Mouse (Mus musculus) megakaryocyte, adult 5-6 weeks (primary cell): Measurements from ENCODE around the gene Sdk1. TPM values are rescaled to one million over a fixed set of nuclear protein-coding genes. Genes with fewer than 3 reads are reported as not detected.
A peak's percentile ranks its signal among the peaks of the same experiment; 100 is the strongest.

Source experiments
- ATAC-seq: 2 replicates; pipeline ENCODE4 v1.8.0; 2016; ENCODE audit warnings: mild to moderate bottlenecking, inconsistent platforms; ENCODE audit not compliant: poor library complexity, severe bottlenecking
- total RNA-seq, 2 experiments: library from RNA; stranded (forward) in 1 of 2; stranded (reverse) in 1 of 2; fragments of 153-499, 151-499 nt in 1 of 2; fragments of 221-1000, 200-1000 nt in 1 of 2; gene quantifications; 2 replicates each; pipeline versions ENCODE4 v1.2.3 to v1.2.4; 2015 to 2017

The Sdk1 gene
- total RNA-seq (2015): 0.16 TPM in 1 of 2 replicates, not detected in the other
- total RNA-seq (2017): not detected in 2 replicates

DNA sequence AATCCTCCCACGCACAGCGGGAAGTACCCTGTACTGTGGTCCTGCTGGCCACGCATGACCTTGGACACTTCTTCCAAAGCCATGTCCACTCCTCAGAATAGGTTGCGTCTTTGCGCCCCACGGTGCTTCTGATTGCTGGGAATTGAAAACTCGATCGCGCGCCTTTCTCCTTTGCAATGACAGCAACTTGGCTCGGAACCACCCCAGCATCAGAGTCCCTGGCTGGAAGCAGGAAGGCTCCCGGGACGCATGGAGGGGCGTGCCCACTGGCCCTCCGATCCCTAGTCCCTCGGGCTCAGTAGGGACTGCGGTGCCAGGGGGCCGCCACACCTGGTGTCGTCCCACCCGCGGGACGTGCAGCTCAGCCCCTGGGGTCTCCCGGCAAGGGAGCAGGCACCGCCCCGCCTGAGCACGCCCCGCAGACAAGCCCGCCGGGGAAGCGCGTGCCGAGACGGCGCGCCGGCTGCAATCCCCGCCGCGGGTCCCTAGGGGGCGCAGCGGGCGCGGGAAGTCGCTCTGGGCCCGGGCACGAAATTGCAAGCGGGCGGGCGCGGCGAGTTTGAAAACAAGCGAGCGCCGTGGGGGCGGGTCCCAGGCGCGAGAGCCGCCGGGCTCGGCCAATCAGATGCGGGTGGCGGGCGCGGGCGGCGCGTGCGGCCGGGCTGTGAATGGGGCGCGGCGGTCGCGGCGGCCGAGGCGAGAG lies at the start of gene Sdk1:
Gene Sdk1 (plus strand): TSS at position 650 of the 703 bp plus-strand sequence.
- peak; percentile 94 for ATAC-seq

DNA sequence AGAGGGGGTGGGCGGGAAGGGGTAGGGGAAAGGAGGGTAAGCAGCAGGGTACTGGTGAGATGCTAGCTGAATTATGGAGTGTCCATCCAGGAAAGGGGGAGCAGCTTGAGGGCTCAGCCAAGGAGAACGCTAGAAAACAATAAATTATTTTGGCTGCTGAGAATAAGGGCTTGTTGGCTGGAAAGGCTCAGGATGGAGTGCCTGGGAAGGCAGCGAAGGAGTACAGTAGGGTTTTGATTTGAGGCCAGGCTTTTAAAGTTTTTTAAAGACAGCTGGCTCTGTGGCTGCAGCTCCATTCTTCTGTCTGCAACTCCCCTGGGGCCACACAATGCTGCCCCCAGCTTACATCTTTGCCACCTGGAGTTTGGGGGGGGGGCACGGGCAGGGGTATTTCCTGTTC lies 44.0 kb upstream of the Sdk1 start:
- no peak for ATAC-seq

DNA sequence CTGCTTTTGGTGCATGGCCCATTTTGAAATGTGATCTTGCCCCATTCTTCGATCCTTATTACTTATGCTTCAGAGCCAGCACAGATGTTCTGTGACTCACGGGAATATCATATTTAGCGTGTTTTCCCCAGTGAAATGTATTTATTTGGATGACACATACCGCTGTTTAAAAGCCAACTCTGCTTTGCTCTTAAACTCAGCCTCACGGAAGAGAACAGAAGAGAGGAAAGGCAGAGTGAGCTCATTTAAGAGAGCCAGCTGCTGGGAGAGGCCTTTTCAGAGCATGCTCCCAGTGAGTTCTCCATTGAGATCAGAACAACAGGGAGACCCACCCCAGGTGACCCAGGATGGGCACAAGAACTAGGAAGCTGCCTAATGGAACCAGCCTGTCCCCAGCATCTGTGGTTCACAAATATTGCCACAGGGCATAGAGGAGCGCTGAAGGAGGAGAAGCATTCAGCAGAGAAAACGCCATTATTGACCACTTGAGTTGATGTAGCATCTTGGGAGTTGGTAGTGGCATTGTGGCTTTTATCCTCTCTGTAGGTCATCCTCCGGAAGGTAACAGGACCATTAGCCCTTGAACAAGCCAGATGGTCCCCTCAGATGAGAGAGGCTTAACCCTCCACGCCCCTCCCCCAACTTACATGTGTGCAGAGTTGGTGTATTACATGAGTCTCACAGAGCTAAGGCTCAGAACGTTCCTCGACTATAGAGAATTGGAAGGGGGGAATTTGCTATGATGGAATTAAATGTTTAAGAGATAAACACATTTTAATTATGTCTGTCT lies 38.8 kb upstream of the Sdk1 start:
- ATAC-seq: no peak

DNA sequence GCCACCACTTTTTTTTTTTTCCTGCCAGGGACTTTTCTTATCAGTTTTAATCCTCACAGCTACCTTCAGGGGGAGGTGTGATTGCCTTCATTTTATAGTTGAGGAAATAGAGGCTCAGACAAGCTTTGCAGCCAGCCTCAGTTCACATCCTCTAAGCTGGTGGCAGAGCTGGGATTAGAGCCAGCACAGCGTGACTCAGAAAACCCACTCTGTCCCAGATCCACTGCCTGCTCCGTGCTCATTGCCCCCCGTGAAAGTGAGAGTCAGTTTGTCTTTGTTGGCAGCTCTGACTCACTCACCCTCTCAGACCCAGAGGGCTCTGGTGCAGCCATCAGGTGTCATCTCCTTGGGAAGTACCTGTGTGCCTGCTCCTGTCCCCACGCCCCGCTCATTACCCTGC lies 34.2 kb upstream of the Sdk1 start:
- ATAC-seq: no peak

DNA sequence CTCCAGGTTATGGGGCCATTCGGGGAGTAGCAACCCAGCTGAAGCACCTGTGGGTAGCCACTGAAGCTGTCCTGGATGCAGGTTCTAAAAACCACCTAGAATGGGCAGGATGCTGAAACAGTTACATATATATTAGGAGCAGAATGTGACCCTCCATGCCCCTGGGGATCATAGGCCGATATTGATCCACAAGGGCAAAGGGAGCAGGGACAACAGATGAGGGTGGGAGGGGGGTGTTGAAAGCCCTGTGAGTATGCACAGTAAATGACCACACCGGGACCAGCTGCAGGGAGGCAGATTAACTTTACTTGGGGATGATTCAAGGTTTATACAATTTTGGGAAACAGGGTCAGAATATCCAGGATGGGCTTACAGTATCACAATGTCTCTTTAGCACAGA lies 16.0 kb upstream of the Sdk1 start:
- ATAC-seq: no peak

DNA sequence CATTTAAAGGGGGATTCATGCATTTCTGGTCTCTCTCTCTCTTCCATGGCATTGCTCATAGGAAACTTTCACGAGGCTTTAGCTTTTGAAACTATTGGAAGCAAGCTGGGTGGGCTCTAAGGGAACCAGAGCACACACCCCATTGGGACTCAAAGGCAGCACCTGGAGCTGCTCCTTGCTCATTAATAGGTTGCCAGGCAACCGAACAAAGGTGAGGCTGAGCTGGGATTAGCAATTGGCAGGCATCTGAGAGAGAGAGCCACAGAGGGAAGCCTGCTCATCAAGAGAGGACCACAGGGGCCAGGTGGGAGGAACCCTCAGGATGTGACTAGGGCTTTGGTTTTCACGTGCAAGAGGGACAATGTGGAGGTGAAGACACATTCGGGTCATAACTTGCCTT lies 7.0 kb upstream of the Sdk1 start:
- ATAC-seq: no peak

DNA sequence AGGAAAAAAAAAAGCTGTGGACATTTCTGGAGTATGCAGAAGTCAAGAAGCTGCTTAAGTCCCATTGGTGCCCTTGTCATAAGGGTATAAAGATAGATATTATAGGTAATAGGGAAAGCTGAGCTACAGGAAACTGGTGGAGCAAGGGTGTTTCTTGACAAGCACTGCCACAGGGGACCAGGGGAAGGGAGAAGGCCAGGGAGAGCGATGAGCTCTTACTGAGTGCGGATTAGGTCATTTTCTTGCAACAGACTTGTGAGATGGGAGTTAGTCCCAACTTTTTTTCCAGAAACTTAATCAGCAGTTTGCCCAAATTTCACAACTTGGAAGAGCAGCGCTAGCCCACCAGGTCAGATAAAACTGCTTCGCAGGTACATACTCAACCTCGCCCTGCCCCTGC lies 1.9 kb upstream of the Sdk1 start:
- no peak for ATAC-seq

DNA sequence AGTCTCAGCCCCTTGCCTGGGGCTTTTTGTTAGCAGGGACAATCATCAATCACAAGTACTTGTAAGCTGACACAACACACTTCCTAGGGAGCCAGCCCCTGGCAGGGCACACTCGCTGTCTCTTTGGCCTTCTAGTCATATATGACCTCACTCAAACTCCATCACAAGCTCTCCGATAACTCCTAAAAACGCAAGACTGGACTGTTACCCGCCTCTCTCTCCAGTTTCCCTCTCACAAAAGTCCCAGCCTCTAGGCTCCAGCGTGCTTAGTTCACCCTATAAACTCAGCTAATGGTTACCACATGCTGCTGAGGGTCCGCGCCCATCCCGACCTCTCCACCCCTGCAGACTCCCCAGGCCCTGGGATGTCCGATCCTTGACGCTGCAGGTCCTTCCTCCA lies 849 bp upstream of the Sdk1 start:
- ATAC-seq: no peak

DNA sequence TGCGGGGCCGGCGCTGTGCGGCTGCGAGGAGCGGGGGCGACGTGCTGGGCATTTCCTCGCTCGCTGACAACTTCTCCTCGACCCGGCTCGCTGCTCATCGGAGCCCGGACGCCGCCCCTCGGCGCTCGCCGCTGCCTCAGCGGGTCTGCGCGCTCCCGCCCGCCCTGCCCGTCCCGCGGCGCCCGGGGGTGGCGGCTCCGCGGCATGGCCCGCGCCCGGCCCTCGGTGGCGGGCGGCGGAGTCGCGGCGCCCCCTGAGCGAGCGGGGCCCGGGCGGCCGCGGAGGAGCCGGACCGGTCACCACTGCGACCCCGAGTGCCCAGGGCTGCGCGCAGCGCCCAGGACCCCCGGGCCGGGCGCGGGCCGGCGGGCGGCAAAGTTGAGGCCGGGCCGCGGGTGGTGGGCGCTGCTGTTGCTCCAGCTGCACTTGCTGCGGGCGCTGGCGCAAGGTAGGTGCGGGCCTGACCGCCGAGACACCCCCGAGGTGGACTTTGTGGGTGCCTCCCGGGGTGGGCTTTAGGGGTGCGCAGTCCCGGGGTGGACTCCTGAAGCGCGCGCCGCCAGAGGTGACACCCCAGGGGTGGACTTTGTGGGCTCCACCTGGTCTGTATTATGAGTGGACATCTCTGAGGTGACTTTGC lies 475 bp downstream of the Sdk1 start:
- ATAC-seq: no peak

DNA sequence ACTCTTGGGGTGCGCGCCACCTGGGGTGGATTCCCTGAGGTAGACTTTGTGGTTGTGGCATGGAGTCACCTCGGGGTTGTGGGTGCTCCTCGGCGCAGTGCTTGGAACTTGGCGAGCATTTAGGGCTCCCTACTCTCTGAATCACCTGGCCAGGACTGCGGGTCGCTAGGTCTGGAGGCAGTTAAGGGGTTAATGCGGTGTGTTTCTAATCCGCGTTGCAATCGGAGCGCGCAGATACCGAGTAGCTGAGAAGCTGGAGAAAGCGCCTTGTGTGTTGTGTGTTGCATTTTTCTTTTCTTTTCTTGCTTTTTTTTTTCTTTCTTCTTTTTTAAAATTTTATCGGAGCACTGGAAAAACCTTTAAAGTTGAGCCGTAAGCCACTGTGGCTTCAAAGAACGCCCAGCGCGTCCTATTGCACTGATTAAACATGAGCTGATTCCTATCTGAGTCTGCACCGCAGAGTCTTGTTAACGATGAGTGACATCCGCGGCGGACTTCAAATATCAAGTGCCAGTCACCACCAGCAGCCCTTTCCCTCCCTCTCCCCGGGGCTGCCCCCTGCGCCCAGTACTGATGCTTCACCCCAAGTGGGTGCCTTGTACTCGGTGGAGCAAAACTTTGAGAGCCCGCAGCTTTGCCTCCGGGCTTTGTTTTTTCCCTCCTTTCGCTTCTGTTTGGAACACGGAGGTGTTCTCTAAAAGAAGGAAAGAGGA lies 2.1 kb downstream of the Sdk1 start:
- ATAC-seq: no peak

DNA sequence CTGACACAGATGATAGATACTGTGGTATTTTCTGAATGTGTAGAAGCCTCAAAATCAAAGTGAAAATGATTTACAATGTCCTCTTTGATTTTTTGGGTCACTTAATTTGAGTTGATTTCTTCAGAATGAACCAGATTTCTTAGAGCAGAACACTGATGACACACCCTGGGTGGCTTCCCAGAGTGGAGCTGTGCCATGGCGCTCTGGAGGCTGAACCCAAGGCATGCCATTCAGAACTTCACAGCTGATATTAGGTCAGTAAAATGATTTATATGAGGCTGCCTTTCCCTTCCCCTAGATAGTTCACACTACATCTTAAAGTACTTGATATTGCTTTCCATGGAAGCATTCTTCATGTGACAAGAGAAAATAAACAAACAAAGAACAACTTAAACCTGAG lies 23.0 kb downstream of the Sdk1 start:
- no peak for ATAC-seq

DNA sequence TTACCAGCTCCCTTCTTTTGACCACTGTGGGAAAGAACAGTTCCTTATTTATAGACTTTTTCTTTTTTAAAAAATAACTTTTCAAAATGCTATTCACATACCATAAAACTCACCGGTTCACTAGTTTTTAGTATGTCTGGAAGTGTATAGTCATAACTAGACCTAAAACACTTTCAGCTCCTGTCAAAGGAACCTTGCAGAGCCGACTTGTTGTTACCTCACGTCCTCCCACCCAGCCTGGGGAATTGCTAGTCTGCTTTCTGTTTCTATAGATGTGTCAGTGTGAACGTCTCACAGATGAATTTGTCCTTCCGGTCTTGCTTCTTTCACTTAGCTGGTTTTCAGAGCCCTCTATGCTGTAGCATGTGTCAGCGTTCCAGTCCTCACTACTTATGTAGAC lies 35.8 kb downstream of the Sdk1 start:
- ATAC-seq: no peak

DNA sequence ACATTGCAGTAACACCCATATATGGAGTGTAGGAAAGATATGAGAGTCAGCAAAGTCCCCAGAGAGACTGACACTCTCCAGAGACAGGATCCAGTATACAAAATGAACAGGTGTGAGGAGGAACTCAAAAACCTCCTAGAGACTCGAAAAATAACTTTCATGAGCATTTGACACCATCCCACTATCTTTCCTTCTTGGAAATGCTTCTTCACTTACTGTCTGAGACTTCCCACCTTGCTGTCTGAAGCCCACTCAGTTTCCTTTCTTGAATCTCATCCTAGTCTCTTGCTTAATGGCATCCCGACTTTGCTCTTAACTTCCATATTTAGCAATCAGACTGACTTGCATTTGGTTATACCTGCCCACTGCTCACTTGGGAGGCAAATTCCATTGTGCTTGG lies 40.5 kb downstream of the Sdk1 start:
- ATAC-seq: no peak

DNA sequence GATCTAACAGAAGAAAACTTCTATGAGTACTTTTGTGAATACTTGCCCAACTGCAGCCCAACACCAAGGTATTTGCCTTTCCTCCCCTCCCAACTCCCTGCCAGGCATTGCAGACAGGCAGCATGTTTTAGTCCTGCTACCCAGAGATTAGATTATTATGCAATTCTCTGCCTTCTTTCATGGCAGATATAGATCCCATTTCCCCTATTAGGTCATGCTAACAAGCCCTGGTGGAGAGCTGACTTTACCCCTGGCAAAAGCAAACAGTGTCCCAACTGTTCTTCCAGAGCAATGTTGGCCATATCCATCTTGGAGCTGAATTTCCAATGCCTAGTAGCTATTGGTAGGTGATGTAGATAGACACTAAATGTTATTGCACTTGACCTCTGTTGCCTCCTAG lies 48.3 kb downstream of the Sdk1 start:
- no peak for ATAC-seq

DNA sequence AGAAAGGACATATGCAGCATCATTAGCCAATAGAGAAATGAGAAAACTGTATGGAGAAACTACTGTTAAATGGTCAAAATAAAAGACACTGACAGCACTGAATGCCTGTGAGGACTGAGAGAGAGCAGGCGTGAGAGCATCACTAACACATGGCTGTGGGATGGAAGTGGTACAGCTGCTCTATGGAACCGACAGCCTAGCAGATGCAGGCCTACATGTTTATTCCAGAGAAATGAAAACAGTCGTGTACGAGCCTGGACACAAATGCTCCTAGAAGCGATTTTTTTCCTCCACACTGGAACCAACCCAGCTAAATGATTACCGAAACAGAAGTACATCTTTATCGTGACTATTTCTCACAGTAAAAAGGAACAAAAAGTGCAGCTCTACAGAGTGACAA lies 54.0 kb downstream of the Sdk1 start:
- no peak for ATAC-seq

DNA sequence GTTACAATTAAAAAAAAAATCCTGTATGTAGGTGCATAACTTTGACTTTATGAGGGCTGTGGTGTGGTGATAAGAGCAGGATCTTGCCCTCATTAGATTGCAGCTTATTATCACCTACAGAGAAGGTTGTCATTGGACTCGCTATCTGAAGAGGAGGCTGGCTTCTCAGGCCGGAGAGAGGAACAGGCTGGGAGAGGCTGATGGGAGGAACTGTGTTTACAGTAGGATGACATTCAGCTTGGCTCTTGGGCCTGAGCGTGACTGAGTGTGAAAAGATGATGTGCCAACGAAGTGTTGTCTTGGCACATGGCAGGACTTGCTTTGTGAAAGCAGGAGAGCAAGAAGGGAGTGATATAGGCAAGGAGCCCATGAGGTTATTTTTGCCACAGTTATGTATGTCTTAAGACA lies 61.0 kb downstream of the Sdk1 start:
- no peak for ATAC-seq

DNA sequence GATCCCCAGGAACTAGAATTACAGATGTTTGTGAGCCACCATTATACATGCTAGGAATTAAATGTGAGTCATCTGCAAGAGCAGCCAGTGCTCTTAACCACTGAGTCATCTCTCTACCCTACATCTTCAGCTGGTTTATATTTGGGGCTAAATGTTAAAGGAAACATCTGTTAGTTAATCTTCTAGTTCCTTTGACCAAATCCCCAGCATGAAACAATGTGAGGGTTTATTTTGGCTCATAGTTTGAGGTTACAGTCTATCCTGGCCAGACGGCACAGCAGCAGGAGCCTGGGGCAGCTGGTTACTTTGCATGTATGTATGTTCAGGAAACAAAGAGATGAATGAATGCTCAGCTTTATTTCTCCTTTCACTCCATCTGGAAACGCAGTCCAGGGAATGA lies 62.5 kb downstream of the Sdk1 start:
- no peak for ATAC-seq

DNA sequence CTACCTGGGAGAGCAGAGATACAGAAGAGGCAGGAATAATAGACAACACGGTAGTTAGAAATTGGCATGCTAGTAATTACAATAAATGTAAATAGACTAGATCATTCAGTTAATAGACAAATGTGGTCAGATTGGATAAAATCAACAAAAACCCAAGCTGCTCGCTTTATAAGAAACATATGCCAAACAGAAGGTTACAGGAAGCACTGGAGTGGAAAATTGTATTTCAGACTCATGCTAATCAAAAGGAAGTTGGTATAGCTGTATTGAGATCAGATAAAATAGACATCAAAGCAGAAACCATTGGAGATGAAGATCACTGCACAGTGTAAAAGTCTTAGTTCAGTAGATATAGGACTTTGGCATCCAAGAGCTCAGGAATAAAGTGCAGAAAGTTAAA lies 63.4 kb downstream of the Sdk1 start:
- no peak for ATAC-seq

DNA sequence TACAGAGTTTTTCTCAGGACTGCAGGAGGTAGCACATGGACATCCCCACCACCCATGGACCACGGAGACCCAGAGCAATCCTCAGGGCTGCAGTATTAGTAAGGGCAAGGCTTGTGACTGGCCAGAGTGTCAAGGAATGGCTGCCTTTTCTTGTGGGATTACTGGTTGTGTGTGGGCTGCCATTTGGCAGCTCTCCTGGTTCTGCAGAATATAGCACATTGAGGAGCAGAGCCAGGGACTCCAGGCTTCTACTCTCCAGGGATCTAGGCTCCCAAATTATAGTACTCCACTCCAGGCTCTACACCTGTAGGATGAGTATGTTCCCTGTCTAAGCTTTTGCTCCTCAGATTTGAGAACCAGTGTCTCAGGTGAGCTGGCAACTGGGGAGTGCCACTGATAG lies 69.4 kb downstream of the Sdk1 start:
- no peak for ATAC-seq

DNA sequence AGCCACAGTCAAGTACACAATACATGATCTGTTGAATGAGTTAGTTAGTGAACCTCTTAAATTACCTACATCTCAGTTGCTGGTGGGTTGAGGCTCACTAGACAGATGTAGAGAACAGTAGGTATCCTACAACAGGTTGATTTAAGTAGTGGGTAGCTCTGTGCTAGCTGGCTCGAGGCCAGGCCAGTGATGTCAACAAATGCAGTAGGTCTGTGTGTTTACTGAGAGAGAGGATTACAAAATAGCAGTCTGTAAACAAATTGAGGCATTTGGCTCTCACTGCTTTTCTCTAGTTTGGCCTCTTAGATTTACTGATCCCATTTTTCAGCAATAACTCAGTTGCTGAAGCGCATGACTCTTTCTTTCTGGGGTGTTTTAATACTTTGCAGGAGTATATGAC lies 70.5 kb downstream of the Sdk1 start:
- no peak for ATAC-seq

DNA sequence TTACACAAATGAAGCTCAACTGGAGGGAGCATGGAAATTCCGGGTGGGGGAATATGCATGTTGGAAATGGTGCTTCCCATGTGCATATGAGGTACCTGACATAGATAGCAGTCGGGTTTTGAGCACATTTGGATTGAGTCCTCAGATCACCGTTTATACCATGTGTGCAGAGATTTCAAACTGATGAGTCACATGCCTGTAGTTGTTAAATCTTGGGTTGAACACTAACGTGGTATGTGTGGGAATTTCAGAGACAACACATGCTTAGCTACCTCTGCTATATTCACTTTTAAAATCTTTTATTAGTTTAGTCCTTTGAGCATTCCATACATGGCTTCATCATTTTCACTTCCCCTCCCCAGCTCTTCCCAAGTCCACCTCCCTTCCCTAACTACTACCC lies 71.0 kb downstream of the Sdk1 start:
- ATAC-seq: no peak
